ENCODE assay signal across 14 mouse cellular contexts in the genomic region with DNA sequence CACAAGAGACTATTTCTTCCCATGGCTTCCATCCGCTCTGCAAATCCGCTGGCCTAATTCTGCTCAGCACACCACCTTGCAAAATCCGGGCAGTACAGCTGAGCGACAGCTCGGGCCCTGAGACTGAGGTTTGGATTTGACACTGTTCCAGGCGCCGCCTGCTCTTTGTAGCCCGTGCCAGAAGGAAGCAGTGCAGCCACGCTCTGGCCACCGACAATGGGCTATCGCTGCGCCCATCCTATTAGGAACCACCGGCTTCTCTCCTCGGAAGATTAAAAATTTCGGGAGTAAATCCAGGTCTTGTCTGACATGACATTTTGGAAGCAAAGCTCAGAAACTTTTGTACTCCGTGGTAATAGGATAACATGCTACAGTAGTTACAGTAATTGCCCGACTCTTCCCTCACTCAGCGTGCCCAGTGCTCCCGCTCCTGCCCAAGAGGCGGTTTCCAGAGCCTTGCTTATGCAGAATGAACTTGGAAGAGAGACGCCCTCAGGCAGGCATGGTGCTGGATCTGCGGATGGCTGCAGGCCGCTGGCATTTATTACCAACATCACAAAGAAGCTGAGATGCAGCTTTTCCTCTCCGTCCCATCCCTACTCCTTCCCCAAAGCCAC.
A peak's percentile ranks its signal among the peaks of the same experiment; 100 is the strongest.
DNase-seq lines count a peak whose midpoint lies in the region; ATAC-seq lines count a peak whose summit lies in the region.
"Had no signal": no experiment of that assay in that cellular context is flagged by ENCODE, and none has a peak within 500 bp of the region (broad histone marks: within the 10 kb centered on the region; RNA-seq: fewer than 3 reads in every experiment).

No protein-coding gene starts in this region.

- H3K4me2 ChIP-seq in hindbrain, embryonic 14.5 days (replicated peaks), result no peak overlapping the region
- H3K4me2 ChIP-seq in hindbrain, embryonic 13.5 days, result no peak overlapping the region
- no peak overlapping the region for H3K4me2 ChIP-seq in midbrain, embryonic 15.5 days
- H3K4me2 ChIP-seq in midbrain, embryonic 13.5 days (replicated peaks), result no peak overlapping the region
- H3K4me2 ChIP-seq: limb, embryonic 13.5 days had no signal

- no peak overlapping the region for H3K9ac ChIP-seq in hindbrain, embryonic 14.5 days
- no peak overlapping the region for H3K9ac ChIP-seq in hindbrain, embryonic 13.5 days
- no peak overlapping the region for H3K9ac ChIP-seq in midbrain, embryonic 15.5 days
- no peak overlapping the region for H3K9ac ChIP-seq in midbrain, embryonic 13.5 days (replicated peaks)
- H3K9ac ChIP-seq: limb, embryonic 13.5 days; liver, postnatal 0 days had no signal

- no peak overlapping the region for H3K4me3 ChIP-seq in hindbrain, embryonic 14.5 days (replicated peaks; ENCODE audit: low read length)
- no peak overlapping the region for H3K4me3 ChIP-seq in hindbrain, embryonic 13.5 days
- no peak overlapping the region for H3K4me3 ChIP-seq in midbrain, embryonic 15.5 days
- no peak overlapping the region for H3K4me3 ChIP-seq in midbrain, embryonic 13.5 days (replicated peaks)
- H3K4me3 ChIP-seq: limb, embryonic 13.5 days had no signal

- no peak overlapping the region for H3K27ac ChIP-seq in hindbrain, embryonic 14.5 days
- H3K27ac ChIP-seq in hindbrain, embryonic 13.5 days, result no peak overlapping the region
- no peak overlapping the region for H3K27ac ChIP-seq in midbrain, embryonic 15.5 days
- H3K27ac ChIP-seq in midbrain, embryonic 13.5 days, result no peak overlapping the region
- H3K27ac ChIP-seq: limb, embryonic 13.5 days had no signal

- 72% methylated on average over 24 of the region's 24 CpGs for WGBS in hindbrain, embryonic 14.5 days
- WGBS in hindbrain, embryonic 13.5 days, result 84% methylated on average over 24 of the region's 24 CpGs
- 62% methylated on average over 24 of the region's 24 CpGs for WGBS in midbrain, embryonic 15.5 days
- WGBS in midbrain, embryonic 13.5 days, result 82% methylated on average over 24 of the region's 24 CpGs

- DNase-seq in hindbrain, embryonic 14.5 days (ENCODE audit: low spot score), result peak; percentile 57
- DNase-seq in cerebellum, adult 11 months, result peak; percentile 46
- DNase-seq in cerebellum, postnatal 25 days, result peak; percentile 74 to 85
- DNase-seq in thymus, postnatal 10 days (ENCODE audit: low spot score in 2 of 2), result no peak
- no peak for DNase-seq in kidney, adult 18-20 months
- DNase-seq: adrenal gland, postnatal 36 days; heart, postnatal 36 days; kidney, adult 8-10 months; liver, postnatal 0 days; thymus, postnatal 25 days had no signal

- H3K4me1 ChIP-seq in hindbrain, embryonic 14.5 days (replicated peaks; ENCODE audit: control insufficient read depth, insufficient read depth, low read length), result 0 out of 2 replicates have a peak, but pooled peaks cover 4% of the 10 kb centered on the region
- H3K4me1 ChIP-seq in hindbrain, embryonic 13.5 days (replicated peaks), result peaks cover 6% of the 10 kb centered on the region
- no peaks in the 10 kb centered on the region for H3K4me1 ChIP-seq in midbrain, embryonic 15.5 days
- no peaks in the 10 kb centered on the region for H3K4me1 ChIP-seq in midbrain, embryonic 13.5 days (replicated peaks)
- H3K4me1 ChIP-seq: limb, embryonic 13.5 days had no signal

- no peaks in the 10 kb centered on the region for H3K27me3 ChIP-seq in hindbrain, embryonic 14.5 days (ENCODE audit: control insufficient read depth, insufficient read depth, low read length)
- no peaks in the 10 kb centered on the region for H3K27me3 ChIP-seq in hindbrain, embryonic 13.5 days
- H3K27me3 ChIP-seq in midbrain, embryonic 15.5 days (replicated peaks), result no peaks in the 10 kb centered on the region
- no peaks in the 10 kb centered on the region for H3K27me3 ChIP-seq in midbrain, embryonic 13.5 days
- H3K27me3 ChIP-seq: limb, embryonic 13.5 days had no signal

- no peaks in the 10 kb centered on the region for H3K36me3 ChIP-seq in hindbrain, embryonic 14.5 days (replicated peaks; ENCODE audit: control insufficient read depth, insufficient read depth)
- no peaks in the 10 kb centered on the region for H3K36me3 ChIP-seq in hindbrain, embryonic 13.5 days
- no peaks in the 10 kb centered on the region for H3K36me3 ChIP-seq in midbrain, embryonic 15.5 days (replicated peaks)
- H3K36me3 ChIP-seq in midbrain, embryonic 13.5 days, result no peaks in the 10 kb centered on the region
- H3K36me3 ChIP-seq: limb, embryonic 13.5 days had no signal

- H3K9me3 ChIP-seq in hindbrain, embryonic 14.5 days (ENCODE audit: control insufficient read depth, low read length), result no peaks in the 10 kb centered on the region
- H3K9me3 ChIP-seq in hindbrain, embryonic 13.5 days, result no peaks in the 10 kb centered on the region
- no peaks in the 10 kb centered on the region for H3K9me3 ChIP-seq in midbrain, embryonic 15.5 days
- H3K9me3 ChIP-seq in midbrain, embryonic 13.5 days, result no peaks in the 10 kb centered on the region
- H3K9me3 ChIP-seq: limb, embryonic 13.5 days had no signal

- ATAC-seq in hindbrain, embryonic 14.5 days (ENCODE audit: low FRiP score), result no peak; the same call in 1 of the 2 replicates
- ATAC-seq in hindbrain, embryonic 13.5 days (ENCODE audit: low FRiP score), result no peak
- ATAC-seq in midbrain, embryonic 15.5 days (replicated peaks), result peak; percentile 66
- no peak for ATAC-seq in midbrain, embryonic 13.5 days
- ATAC-seq: liver, postnatal 0 days had no signal

Comparison
In these comparisons a context has a peak if more than half of its experiments do, and no peak if none do; other contexts are left out.
1. DNase-seq: peak in hindbrain, embryonic 14.5 days (single experiment), cerebellum, adult 11 months (single experiment) and cerebellum, postnatal 25 days (2 of 2); none in thymus, postnatal 10 days (0 of 2) and kidney, adult 18-20 months (single experiment).